Mouse (Mus musculus): ENCODE data around the gene Tmem237. TPM values are rescaled to one million over a fixed set of nuclear protein-coding genes. Genes with fewer than 3 reads are reported as not detected.
A peak's percentile ranks its signal among the peaks of the same experiment; 100 is the strongest.

Tmem237 gene
- 5.0 and 5.9 TPM in 2 replicates for polyA plus RNA-seq (2015; fragmentation: Nextera tagmentation; extraction: Ambion mirVana)

GRCm38 (mm10) chr1:59119720-59120457 is at the start of gene Tmem237:
Gene Tmem237, minus strand, starts transcription at chr1:59120408.
- H3K4me2 ChIP-seq (ENCODE audit: low read depth, low read length) = peak within 1 kb of the TSS; percentile 75
- H3K36me3 ChIP-seq (ENCODE audit: control insufficient read depth, insufficient read depth) = no peaks in the 10 kb centered on the region
- no peaks in the 10 kb centered on the region for H3K9me3 ChIP-seq (replicated peaks; ENCODE audit: control insufficient read depth, low read length)

DNA sequence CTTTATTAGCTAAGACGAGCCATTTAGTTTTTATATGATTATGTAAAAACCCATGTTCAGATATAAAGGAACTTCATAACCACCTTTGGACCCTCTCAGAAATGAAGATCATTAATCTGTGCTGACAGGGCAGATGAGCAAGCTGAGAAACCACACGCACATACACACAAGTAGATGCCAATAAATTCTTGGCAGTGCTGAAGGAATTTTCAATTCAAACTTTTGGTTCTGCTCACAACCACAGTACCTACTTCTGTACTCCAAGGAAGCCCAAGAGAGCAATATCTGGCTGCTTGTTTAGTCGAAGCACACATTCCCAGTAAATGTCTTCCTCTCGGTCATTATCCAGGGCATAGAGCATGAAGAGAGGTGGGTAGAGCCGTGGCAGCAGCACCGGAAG is 49.4 kb upstream of the Tmem237 start:
- no peak overlapping the region for H3K4me2 ChIP-seq (ENCODE audit: low read depth, low read length)
- no peak overlapping the region for H3K27ac ChIP-seq (ENCODE audit: low read length)
- H3K27me3 ChIP-seq (ENCODE audit: control insufficient read depth, insufficient read depth, low read depth, low read length) = no peaks in the 10 kb centered on the region
- WGBS (ENCODE audit: insufficient replicate concordance) = 63% methylated on average over 6 of the region's 6 CpGs
- H3K9ac ChIP-seq (ENCODE audit: low read depth, low read length) = no peak overlapping the region
- no peak for ATAC-seq (ENCODE audit: low read depth)
- H3K36me3 ChIP-seq (ENCODE audit: control insufficient read depth, insufficient read depth) = peaks cover 4% of the 10 kb centered on the region
- peaks cover 11% of the 10 kb centered on the region for H3K4me1 ChIP-seq (ENCODE audit: control insufficient read depth, low read depth, low read length)
- H3K4me3 ChIP-seq (ENCODE audit: low read depth, low read length) = no peak overlapping the region
- H3K9me3 ChIP-seq (replicated peaks; ENCODE audit: control insufficient read depth, low read length) = no peaks in the 10 kb centered on the region

More at GRCm38 (mm10) chr1:59119720-59120457, at the start of gene Tmem237:
- Histone ChIP-seq H3K4me1 (ENCODE audit: control insufficient read depth, low read depth, low read length) (peaks cover 4% of the 10 kb centered on the region), H3K27me3 (ENCODE audit: control insufficient read depth, insufficient read depth, low read depth, low read length) (no peaks in the 10 kb centered on the region), H3K4me3 (ENCODE audit: low read depth, low read length) (peak within 1 kb of the TSS; percentile 76), H3K9ac (ENCODE audit: low read depth, low read length) (peak within 1 kb of the TSS; percentile 66), H3K27ac (ENCODE audit: low read length) (peak within 1 kb of the TSS; percentile 29)
- ATAC-seq (ENCODE audit: low read depth) = peak; percentile 97
- WGBS (ENCODE audit: insufficient replicate concordance) = under 1% methylated on average over 74 of the region's 74 CpGs

DNA sequence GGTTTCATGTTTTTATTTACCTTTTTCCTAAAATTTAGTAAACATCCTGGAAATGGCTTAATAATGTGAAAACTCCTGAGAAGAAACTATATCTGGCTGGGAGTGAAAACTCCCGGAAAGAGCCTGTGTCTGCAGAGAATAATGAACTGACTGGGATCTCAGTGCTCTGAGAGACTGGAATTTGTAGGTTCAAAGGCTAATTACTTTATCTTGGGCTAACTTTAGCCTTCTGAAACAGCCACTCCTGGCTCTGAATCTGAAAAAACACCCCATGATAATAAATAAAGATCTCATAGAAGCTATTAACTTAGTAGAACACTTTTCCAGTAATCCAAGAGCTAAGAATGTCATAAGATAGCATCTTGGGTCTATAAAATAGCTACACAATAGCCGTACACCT is 48.3 kb upstream of the Tmem237 start:
- Histone ChIP-seq H3K4me3 (ENCODE audit: low read depth, low read length) (no peak overlapping the region), H3K27me3 (ENCODE audit: control insufficient read depth, insufficient read depth, low read depth, low read length) (no peaks in the 10 kb centered on the region), H3K9ac (ENCODE audit: low read depth, low read length) (no peak overlapping the region), H3K4me1 (ENCODE audit: control insufficient read depth, low read depth, low read length) (peaks cover 11% of the 10 kb centered on the region), H3K4me2 (ENCODE audit: low read depth, low read length) (no peak overlapping the region), H3K36me3 (ENCODE audit: control insufficient read depth, insufficient read depth) (peaks cover 4% of the 10 kb centered on the region), H3K9me3 (replicated peaks; ENCODE audit: control insufficient read depth, low read length) (no peaks in the 10 kb centered on the region), H3K27ac (ENCODE audit: low read length) (no peak overlapping the region)
- WGBS (ENCODE audit: insufficient replicate concordance) = 68% methylated on average over 2 of the region's 2 CpGs
- no peak for ATAC-seq (ENCODE audit: low read depth)

- H3K4me3 ChIP-seq (ENCODE audit: low read depth, low read length) = no peak overlapping the region
Observed at GRCm38 (mm10) chr1:59167654-59168425, 47.6 kb upstream of the Tmem237 start.

GRCm38 (mm10) chr1:59166232-59166905 is 46.2 kb upstream of the Tmem237 start:
- WGBS (ENCODE audit: insufficient replicate concordance) = 88% methylated on average over 9 of the region's 9 CpGs
- ATAC-seq (ENCODE audit: low read depth) = no peak
- H3K4me2 ChIP-seq (ENCODE audit: low read depth, low read length) = no peak overlapping the region
- H3K27ac ChIP-seq (ENCODE audit: low read length) = no peak overlapping the region
- no peaks in the 10 kb centered on the region for H3K27me3 ChIP-seq (ENCODE audit: control insufficient read depth, insufficient read depth, low read depth, low read length)
- peaks cover 4% of the 10 kb centered on the region; the same call in 1 of the 2 replicates for H3K36me3 ChIP-seq (ENCODE audit: control insufficient read depth, insufficient read depth)
- no peak overlapping the region for H3K4me3 ChIP-seq (ENCODE audit: low read depth, low read length)
- no peaks in the 10 kb centered on the region for H3K4me1 ChIP-seq (ENCODE audit: control insufficient read depth, low read depth, low read length)
- no peaks in the 10 kb centered on the region for H3K9me3 ChIP-seq (replicated peaks; ENCODE audit: control insufficient read depth, low read length)
- no peak overlapping the region for H3K9ac ChIP-seq (ENCODE audit: low read depth, low read length)

More at GRCm38 (mm10) chr1:59167654-59168425, 47.6 kb upstream of the Tmem237 start:
- Histone ChIP-seq H3K4me1 (ENCODE audit: control insufficient read depth, low read depth, low read length) (peaks cover 7% of the 10 kb centered on the region), H3K9me3 (replicated peaks; ENCODE audit: control insufficient read depth, low read length) (no peaks in the 10 kb centered on the region), H3K9ac (ENCODE audit: low read depth, low read length) (no peak overlapping the region), H3K4me2 (ENCODE audit: low read depth, low read length) (no peak overlapping the region), H3K36me3 (ENCODE audit: control insufficient read depth, insufficient read depth) (peaks cover 4% of the 10 kb centered on the region), H3K27me3 (ENCODE audit: control insufficient read depth, insufficient read depth, low read depth, low read length) (no peaks in the 10 kb centered on the region), H3K27ac (ENCODE audit: low read length) (no peak overlapping the region)
- 67% methylated on average over 4 of the region's 4 CpGs for WGBS (ENCODE audit: insufficient replicate concordance)
- no peak for ATAC-seq (ENCODE audit: low read depth)

GRCm38 (mm10) chr1:59163918-59164317 is 43.7 kb upstream of the Tmem237 start:
- no peak overlapping the region for H3K27ac ChIP-seq (ENCODE audit: low read length)
- no peak for ATAC-seq (ENCODE audit: low read depth)

DNA sequence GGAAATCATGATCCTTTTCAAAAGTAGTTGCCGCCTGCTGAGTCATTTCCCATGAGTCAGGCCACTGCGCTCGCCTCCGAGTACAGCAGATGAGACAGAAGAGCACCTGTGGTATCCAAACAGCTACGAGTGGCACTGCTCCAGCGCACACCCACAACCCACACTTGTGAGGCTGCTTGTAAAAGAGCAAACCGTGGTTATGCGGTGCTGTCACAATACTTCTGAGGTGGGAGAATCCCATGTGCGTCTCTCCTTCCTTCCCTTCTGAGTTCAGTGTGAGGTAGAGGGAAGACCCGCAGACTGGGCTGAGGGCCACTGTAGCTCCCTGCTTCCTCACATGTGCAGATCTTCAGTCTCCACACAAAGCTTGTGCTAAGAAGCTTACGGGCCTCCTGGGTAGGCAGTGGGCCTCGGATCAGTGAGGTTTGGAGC is 42.8 kb upstream of the Tmem237 start, which contains the start of gene Mpp4:
Gene Mpp4, minus strand, starts transcription at position 360 of the 432 bp plus-strand sequence.
- Histone ChIP-seq H3K4me1 (ENCODE audit: control insufficient read depth, low read depth, low read length) (no peaks in the 10 kb centered on the region), H3K9ac (ENCODE audit: low read depth, low read length) (no peak within 1 kb of the TSS), H3K4me3 (ENCODE audit: low read depth, low read length) (no peak within 1 kb of the TSS), H3K4me2 (ENCODE audit: low read depth, low read length) (no peak within 1 kb of the TSS), H3K36me3 (ENCODE audit: control insufficient read depth, insufficient read depth) (peaks cover 4% of the 10 kb centered on the region; the same call in 1 of the 2 replicates), H3K27ac (ENCODE audit: low read length) (no peak within 1 kb of the TSS), H3K27me3 (ENCODE audit: control insufficient read depth, insufficient read depth, low read depth, low read length) (no peaks in the 10 kb centered on the region), H3K9me3 (replicated peaks; ENCODE audit: control insufficient read depth, low read length) (no peaks in the 10 kb centered on the region)
- ATAC-seq (ENCODE audit: low read depth) = no peak
- 24% methylated on average over 12 of the region's 12 CpGs for WGBS (ENCODE audit: insufficient replicate concordance)

More at GRCm38 (mm10) chr1:59163918-59164317, 43.7 kb upstream of the Tmem237 start:
- Histone ChIP-seq H3K27me3 (ENCODE audit: control insufficient read depth, insufficient read depth, low read depth, low read length) (no peaks in the 10 kb centered on the region), H3K4me3 (ENCODE audit: low read depth, low read length) (no peak overlapping the region), H3K4me1 (ENCODE audit: control insufficient read depth, low read depth, low read length) (no peaks in the 10 kb centered on the region), H3K9me3 (replicated peaks; ENCODE audit: control insufficient read depth, low read length) (no peaks in the 10 kb centered on the region), H3K9ac (ENCODE audit: low read depth, low read length) (no peak overlapping the region), H3K36me3 (ENCODE audit: control insufficient read depth, insufficient read depth) (peaks cover 4% of the 10 kb centered on the region; the same call in 1 of the 2 replicates), H3K4me2 (ENCODE audit: low read depth, low read length) (no peak overlapping the region)
- 77% methylated on average over 5 of the region's 5 CpGs for WGBS (ENCODE audit: insufficient replicate concordance)

DNA sequence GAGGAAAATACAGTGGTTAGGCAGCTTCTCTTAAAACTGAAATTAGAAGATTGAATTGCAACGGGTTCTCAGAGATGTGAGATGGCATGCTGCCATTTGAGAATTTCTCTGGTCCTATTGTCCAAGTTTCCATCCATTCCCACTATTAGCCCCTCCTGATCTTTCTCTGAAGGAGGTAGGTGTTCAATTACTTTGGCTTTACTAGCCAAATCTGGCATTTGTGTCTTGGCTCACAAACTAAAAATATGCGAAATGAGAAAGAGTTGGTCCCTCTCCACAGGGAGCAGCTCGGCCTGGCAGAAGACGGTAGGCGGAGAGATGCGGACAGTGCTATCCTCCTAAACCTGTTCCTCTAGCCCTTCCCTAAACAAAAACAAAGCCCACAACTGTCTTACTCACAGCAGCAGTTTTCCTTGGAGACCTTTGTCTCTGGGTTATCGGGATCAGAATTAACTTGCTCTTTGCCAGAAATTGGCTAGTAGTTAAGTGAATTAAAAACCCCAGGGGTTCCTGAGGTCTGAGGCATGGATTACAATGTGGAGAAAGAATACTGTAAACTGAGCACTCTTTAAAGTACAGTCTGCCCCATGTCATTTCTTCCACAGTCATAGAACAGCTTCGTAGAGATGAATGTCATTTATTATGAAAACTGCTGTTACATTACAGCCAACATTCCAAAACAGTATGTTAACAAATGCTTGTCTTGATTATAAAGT is 42.3 kb upstream of the Tmem237 start:
- no peaks in the 10 kb centered on the region for H3K9me3 ChIP-seq (replicated peaks; ENCODE audit: control insufficient read depth, low read length)
- ATAC-seq (ENCODE audit: low read depth) = no peak
- no peak overlapping the region for H3K4me3 ChIP-seq (ENCODE audit: low read depth, low read length)
- H3K4me2 ChIP-seq (ENCODE audit: low read depth, low read length) = no peak overlapping the region
- peaks cover 4% of the 10 kb centered on the region; the same call in 1 of the 2 replicates for H3K36me3 ChIP-seq (ENCODE audit: control insufficient read depth, insufficient read depth)
- no peaks in the 10 kb centered on the region for H3K27me3 ChIP-seq (ENCODE audit: control insufficient read depth, insufficient read depth, low read depth, low read length)
- H3K4me1 ChIP-seq (ENCODE audit: control insufficient read depth, low read depth, low read length) = no peaks in the 10 kb centered on the region
- 73% methylated on average over 8 of the region's 8 CpGs for WGBS (ENCODE audit: insufficient replicate concordance)
- H3K9ac ChIP-seq (ENCODE audit: low read depth, low read length) = no peak overlapping the region
- no peak overlapping the region for H3K27ac ChIP-seq (ENCODE audit: low read length)

All from liver, embryonic 16.5 days (tissue).